Mouse (Mus musculus): ENCODE measurements around the gene Zbtb11. TPM values are rescaled to one million over a fixed set of nuclear protein-coding genes. Genes with fewer than 3 reads are reported as not detected.

Zbtb11 gene
- total RNA-seq (2023) = 10 to 100 TPM; 48.3 to 48.8 TPM

DNA sequence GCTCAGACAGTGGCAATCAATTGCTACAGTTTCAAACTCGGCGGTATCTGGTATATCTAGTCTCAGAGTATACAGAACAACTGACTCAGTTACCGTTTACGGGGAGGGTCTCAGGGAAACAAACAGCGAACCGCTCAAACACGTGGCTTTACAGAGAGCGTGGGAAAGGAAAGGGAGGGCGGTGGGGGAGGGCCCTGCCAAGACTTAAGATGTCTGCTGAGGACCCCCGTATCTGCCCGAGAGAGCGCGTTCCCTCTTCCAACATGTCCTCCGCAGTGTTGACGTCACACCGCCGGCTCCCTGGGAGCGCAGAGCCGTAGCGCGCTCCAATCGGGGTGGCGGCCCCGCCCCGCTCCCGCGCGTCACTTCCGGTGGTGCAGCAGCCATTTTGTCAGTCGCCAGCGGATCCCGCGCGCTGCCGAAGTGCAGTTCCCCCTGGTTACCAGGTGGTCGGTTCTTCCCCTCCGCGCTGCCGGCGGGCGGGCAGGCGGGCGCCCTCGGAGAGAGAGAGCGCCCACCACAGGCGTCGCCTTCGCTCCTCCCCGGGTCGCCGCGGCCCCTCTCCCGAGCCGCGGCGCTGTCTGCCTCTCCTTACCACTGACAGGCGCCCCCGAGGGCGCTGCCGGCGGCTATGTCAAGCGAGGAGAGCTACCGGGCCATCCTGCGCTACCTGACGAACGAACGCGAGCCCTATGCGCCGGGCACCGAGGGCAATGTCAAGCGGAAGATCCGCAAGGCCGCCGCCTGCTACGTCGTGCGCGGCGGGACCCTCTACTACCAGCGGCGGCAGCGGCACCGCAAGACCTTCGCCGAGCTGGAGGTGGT is at the start of gene Zbtb11:
TSS of gene Zbtb11 (plus strand) at position 453 of the 825 bp plus-strand sequence.

DNA sequence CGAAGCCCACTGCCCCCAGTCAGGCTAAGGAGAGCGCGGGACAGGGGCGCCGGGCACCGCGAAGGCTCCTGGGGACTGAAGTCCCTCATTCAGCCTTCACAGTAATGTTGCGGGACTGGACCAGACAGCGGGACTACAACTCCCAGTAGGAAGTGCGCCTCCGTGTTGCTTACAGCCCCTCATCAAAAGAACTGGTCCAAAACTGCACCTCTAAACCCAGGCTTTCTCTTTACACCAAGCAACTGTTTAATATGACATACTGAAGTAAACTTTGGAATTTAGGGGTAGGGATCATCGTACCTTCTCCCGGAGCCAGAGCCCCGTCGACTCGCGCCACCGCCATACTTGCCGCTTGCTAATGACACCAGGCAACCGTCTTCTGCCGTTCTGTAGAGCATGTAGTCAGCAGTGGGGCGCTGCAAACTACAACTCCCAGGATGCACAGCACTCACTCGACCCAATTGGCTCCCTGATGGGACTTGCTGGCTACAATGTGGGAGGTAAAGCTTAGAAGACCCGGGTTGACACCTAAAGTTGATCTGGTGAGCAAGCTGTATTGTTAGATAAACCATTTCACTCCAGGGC is 39.1 kb upstream of the Zbtb11 start, which contains the start of gene Cep97:
TSS of gene Cep97 (minus strand) at position 403 of the 585 bp plus-strand sequence.

DNA sequence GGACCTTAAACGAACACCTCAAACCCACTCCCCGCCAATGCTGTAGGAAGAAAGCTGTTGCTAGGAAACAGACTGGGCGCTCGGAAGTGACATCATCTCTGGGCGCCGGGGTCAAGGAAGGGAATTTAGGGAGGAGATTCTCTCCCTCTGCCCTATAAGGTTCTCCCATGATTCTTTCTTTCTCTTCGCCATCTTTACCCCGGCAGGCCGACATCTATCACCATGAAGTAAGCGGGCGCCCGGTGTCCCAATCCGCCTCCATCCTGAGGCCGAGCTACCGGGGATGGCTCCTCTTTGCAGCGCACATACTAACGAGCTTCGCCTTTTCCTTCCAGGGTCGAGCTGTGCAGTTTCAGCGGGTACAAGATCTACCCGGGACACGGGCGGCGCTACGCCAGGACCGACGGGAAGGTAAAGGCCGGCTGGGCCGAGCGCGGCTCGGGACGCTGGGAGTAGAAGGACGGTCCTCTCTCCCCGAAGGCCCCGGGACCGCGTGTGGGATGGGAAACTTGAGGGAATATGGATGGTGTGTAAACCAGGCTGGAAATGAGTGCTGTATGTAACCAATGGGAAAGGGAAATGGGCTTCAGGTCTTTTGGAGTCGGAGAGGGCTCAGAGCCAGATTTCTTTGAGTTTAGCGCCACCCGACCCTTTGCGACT is 7.3 kb upstream of the Zbtb11 start, which contains the start of gene Rpl24:
TSS of gene Rpl24 (plus strand) at position 64 of the 660 bp plus-strand sequence.

GRCm38 (mm10) chr16:56029661-56030082 is 56.0 kb downstream of the Zbtb11 start, which contains the start of gene Pcnp:
Pcnp (minus strand) TSS chr16:56029739.

GRCm38 (mm10) chr16:56037138-56038010 is 63.7 kb downstream of the Zbtb11 start, which contains the start of gene Trmt10c:
Trmt10c (minus strand) TSS chr16:56037819.

GRCm38 (mm10) chr16:56048038-56048437 is 74.4 kb downstream of the Zbtb11 start, which contains the start of gene Senp7:
Senp7 (plus strand) TSS chr16:56048338.

Other genes with a start within 250 kb of the Zbtb11 start
- gene Nfkbiz, start 135.0 kb upstream of the Zbtb11 start, total RNA-seq (2023) = 10 to 100 TPM; 84.6 to 89.1 TPM
- 10 to 100 TPM; 23.4 to 32.4 TPM for gene Nxpe3, start 78.6 kb upstream of the Zbtb11 start, total RNA-seq (2023)
- 10 to 100 TPM; 18.5 to 18.8 TPM for gene Cep97, start 39.0 kb upstream of the Zbtb11 start, total RNA-seq (2023)
- 100 to 1,000 TPM; 741 to 763 TPM for gene Rpl24, start 7.6 kb upstream of the Zbtb11 start, total RNA-seq (2023)
- gene Pcnp, start 55.9 kb downstream of the Zbtb11 start, total RNA-seq (2023) = 100 to 1,000 TPM; 109 to 123 TPM
- gene Trmt10c, start 63.9 kb downstream of the Zbtb11 start, total RNA-seq (2023) = 10 to 100 TPM; 17.4 to 19.8 TPM
- gene Senp7, start 74.5 kb downstream of the Zbtb11 start, total RNA-seq (2023) = 100 to 1,000 TPM; 103 to 106 TPM
- gene Impg2, start 230.4 kb downstream of the Zbtb11 start, total RNA-seq (2023) = 1 to 10 TPM; 2.1 to 6.1 TPM